Mouse (Mus musculus): ENCODE measurements at regions not wholly inside any gene's neighbourhood (a gene's known extent, or its start where the extent isn't known, plus 50 kb on each side); places are given as distances from the start of the nearest gene placed in this dataset.

- TF ChIP-seq GATA1 (IDR thresholded peaks at IDR 0.05; ENCODE audit: low read length) (no peak), TAL1 (IDR thresholded peaks at IDR 0.05; ENCODE audit: low read length) (0 out of 3 replicates have a peak, but pooled peaks have one; percentile 18)
Observed at GRCm38 (mm10) chr2:79134281-79134680, 120.9 kb upstream of the Itga4 start.

All from erythroblast, embryonic 14.5 days (primary cell).